Mouse (Mus musculus) liver, adult 2 months (tissue): ENCODE results near the gene Fam71e2.

ENCODE experiments used
- CTCF ChIP-seq: fragments of 200-500 bp; IDR thresholded peaks from 2 replicates; pipeline ENCODE4 v1.5.1; 2011; ENCODE audit warnings: low read depth, low read length, control low read depth
- POLR2A ChIP-seq: fragments of 200-500 bp; IDR thresholded peaks from 2 replicates; pipeline ENCODE4 v1.6.1; 2011; ENCODE audit warnings: low read length, control low read depth; ENCODE audit not compliant: insufficient read depth; ENCODE audit errors: extremely low read depth

DNA sequence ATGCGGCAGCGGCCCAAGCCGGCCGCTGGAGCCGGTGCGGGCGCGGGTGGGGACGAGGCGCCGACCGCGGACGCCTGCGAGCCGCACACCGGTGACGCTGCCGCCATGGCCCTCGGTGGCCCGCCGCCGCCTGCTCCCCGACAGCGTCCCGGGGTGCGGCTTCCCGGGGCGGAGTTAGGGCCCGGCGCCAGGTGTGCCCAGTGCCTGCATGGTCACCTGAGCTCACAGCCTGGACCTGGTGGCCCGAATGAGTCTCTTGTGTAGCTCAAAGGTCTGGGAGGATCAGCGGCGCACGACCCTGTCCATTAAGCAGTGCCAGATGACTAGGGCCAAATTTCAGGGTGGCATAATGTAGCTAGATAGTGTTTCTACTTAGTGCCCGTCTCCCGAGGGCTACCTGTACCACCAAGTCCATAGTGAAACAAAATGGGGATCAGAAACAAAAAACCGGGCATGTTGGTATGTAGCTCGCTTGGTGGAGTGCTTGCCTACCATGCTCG, 18.4 kb upstream of the Fam71e2 start, which contains the start of gene Tmem238:
- TF ChIP-seq POLR2A (0 out of 2 replicates have a peak, but pooled peaks have one; percentile 19), CTCF (no peak)
